Mouse (Mus musculus): ENCODE results near the gene 5430419D17Rik. TPM values are rescaled to one million over a fixed set of nuclear protein-coding genes. Genes with fewer than 3 reads are reported as not detected.

5430419D17Rik gene
- total and polyA plus RNA-seq, 3 experiments: not detected

GRCm38 (mm10) chr7:131337502-131338068 lies 163.4 kb downstream of the 5430419D17Rik start:
- H3K79me2 ChIP-seq (ENCODE audit: control insufficient read depth, insufficient read depth, low read length, poor library complexity): no peaks in the 10 kb centered on the region
- no peaks in the 10 kb centered on the region for H3K9me3 ChIP-seq (replicated peaks; ENCODE audit: insufficient read depth, low read length)
- no peak overlapping the region for H3K27ac ChIP-seq (ENCODE audit: control insufficient read depth, low read depth, low read length)
- no peak overlapping the region for H3K4me3 ChIP-seq (ENCODE audit: control insufficient read depth in 1 of 2, insufficient read depth in 1 of 2, low read depth in 2 of 2, low read length in 2 of 2)
- no peaks in the 10 kb centered on the region for H3K4me1 ChIP-seq (ENCODE audit: control insufficient read depth in 1 of 2, insufficient read depth in 2 of 2, low read length in 2 of 2)
- TF ChIP-seq HCFC1 (IDR thresholded peaks at IDR 0.05; ENCODE audit: low read depth, low read length): no peak
- TF ChIP-seq CHD2 (IDR thresholded peaks at IDR 0.05; ENCODE audit: low read length): no peak
- TF ChIP-seq ZNF384 (IDR thresholded peaks at IDR 0.05; ENCODE audit: low read depth, low read length): no peak
- TF ChIP-seq ZMIZ1 (IDR thresholded peaks at IDR 0.05; ENCODE audit: low read depth, low read length): no peak
- TF ChIP-seq MAZ (IDR thresholded peaks at IDR 0.05; ENCODE audit: low read depth, low read length): no peak
- no peak for TF ChIP-seq KAT2A (conservative IDR thresholded peaks at IDR 0.05; ENCODE audit: low read depth, low read length)
- TF ChIP-seq EP300 (IDR thresholded peaks at IDR 0.05; ENCODE audit: low read depth in 1 of 2, low read length in 2 of 2): no peak
- TF ChIP-seq USF2 (IDR thresholded peaks at IDR 0.05; ENCODE audit: borderline replicate concordance in 1 of 2, insufficient read depth in 1 of 2, low read depth in 1 of 2, low read length in 2 of 2): no peak
- TF ChIP-seq MXI1 (IDR thresholded peaks at IDR 0.05; ENCODE audit: low read depth, low read length): no peak
- TF ChIP-seq CTCF (IDR thresholded peaks at IDR 0.05 in 2 of 3, conservative IDR thresholded peaks at IDR 0.05 in 1 of 3; ENCODE audit: control insufficient read depth in 1 of 3, insufficient read depth in 1 of 3, low read depth in 2 of 3, low read length in 3 of 3, poor library complexity in 1 of 3, severe bottlenecking in 1 of 3): no peak
- TF ChIP-seq MAX (IDR thresholded peaks at IDR 0.05; ENCODE audit: low read length): no peak
- TF ChIP-seq POLR2A (IDR thresholded peaks at IDR 0.05; ENCODE audit: control insufficient read depth in 1 of 2, insufficient read depth in 1 of 2, low read depth in 1 of 2, low read length in 2 of 2, poor library complexity in 1 of 2): no peak
- TF ChIP-seq SIN3A (IDR thresholded peaks at IDR 0.05; ENCODE audit: low read length): no peak
- no peak for TF ChIP-seq POLR2AphosphoS5 (IDR thresholded peaks at IDR 0.05; ENCODE audit: borderline replicate concordance, low read depth, low read length)
- no peak for TF ChIP-seq ZC3H11A (IDR thresholded peaks at IDR 0.05; ENCODE audit: low read depth, low read length)
- no peak for TF ChIP-seq MAFK (IDR thresholded peaks at IDR 0.05; ENCODE audit: borderline replicate concordance, low read depth, low read length)
- TF ChIP-seq MYB (IDR thresholded peaks at IDR 0.05; ENCODE audit: low read depth, low read length): no peak
- peaks cover 0 to 9% of the 10 kb centered on the region in 2 experiments; a peak in 2 of 4 replicates for H3K36me3 ChIP-seq (ENCODE audit: control insufficient read depth in 1 of 2, insufficient read depth in 2 of 2, low read length in 2 of 2)
- H3K27me3 ChIP-seq (ENCODE audit: control insufficient read depth in 1 of 2, insufficient read depth in 2 of 2, low read length in 2 of 2): no peaks in the 10 kb centered on the region
- H3K9ac ChIP-seq (ENCODE audit: control insufficient read depth, low read depth, low read length, poor library complexity, severe bottlenecking): no peak overlapping the region
- no peak for DNase-seq (ENCODE audit: low read depth, low spot score)

DNA sequence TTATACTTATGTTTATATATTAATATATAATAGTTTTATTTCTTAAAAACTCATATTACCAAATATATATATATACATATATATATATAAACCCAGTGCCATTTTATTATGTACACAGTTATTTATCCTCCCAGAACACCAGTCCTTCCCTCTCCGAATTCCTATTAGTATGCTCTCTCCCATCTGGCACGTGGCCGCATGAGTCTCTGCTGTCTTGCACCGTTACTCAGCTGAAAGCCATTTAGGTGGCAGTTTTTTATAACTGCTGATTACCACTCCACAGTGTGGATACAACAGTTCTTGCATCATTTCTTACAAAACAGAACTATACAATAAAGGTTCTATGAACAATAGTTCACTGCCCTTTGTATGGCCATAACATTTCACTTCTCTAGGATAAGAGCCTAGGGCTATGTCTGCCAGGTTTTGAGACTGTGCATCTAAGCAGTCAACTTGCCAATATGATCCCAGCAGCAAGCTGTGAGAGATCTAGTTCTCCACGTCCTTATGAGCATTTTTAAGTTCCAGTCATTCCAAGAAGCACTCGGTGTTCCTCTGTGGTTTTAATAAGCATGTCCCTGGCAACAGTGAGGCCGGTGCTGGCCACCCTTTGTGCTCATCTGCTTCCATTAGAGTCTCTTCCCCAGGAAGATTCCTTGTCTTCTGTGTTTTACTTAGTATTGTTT lies 171.8 kb downstream of the 5430419D17Rik start:
- H3K36me3 ChIP-seq (ENCODE audit: control insufficient read depth in 1 of 2, insufficient read depth in 2 of 2, low read length in 2 of 2): peaks cover 0 to 20% of the 10 kb centered on the region in 2 experiments; a peak in 2 of 4 replicates
- no peaks in the 10 kb centered on the region for H3K79me2 ChIP-seq (ENCODE audit: control insufficient read depth, insufficient read depth, low read length, poor library complexity)
- H3K27me3 ChIP-seq (ENCODE audit: control insufficient read depth in 1 of 2, insufficient read depth in 2 of 2, low read length in 2 of 2): no peaks in the 10 kb centered on the region
- no peak overlapping the region for H3K9ac ChIP-seq (ENCODE audit: control insufficient read depth, low read depth, low read length, poor library complexity, severe bottlenecking)
- no peak overlapping the region for H3K27ac ChIP-seq (ENCODE audit: control insufficient read depth, low read depth, low read length)
- no peak overlapping the region for H3K4me3 ChIP-seq (ENCODE audit: control insufficient read depth in 1 of 2, insufficient read depth in 1 of 2, low read depth in 2 of 2, low read length in 2 of 2)
- no peaks in the 10 kb centered on the region for H3K9me3 ChIP-seq (replicated peaks; ENCODE audit: insufficient read depth, low read length)
- H3K4me1 ChIP-seq (ENCODE audit: control insufficient read depth in 1 of 2, insufficient read depth in 2 of 2, low read length in 2 of 2): no peaks in the 10 kb centered on the region
- no peak for DNase-seq (ENCODE audit: low read depth, low spot score)
- no peak for TF ChIP-seq GATA1 (IDR thresholded peaks at IDR 0.05; ENCODE audit: low read depth, low read length)
- TF ChIP-seq MYB (IDR thresholded peaks at IDR 0.05; ENCODE audit: low read depth, low read length): no peak
- no peak for TF ChIP-seq NELFE (IDR thresholded peaks at IDR 0.05; ENCODE audit: low read depth, low read length)
- TF ChIP-seq USF1 (IDR thresholded peaks at IDR 0.05; ENCODE audit: low read depth, low read length): no peak
- no peak for TF ChIP-seq TCF12 (IDR thresholded peaks at IDR 0.05; ENCODE audit: low read depth, low read length)
- no peak for TF ChIP-seq JUND (IDR thresholded peaks at IDR 0.05; ENCODE audit: low read depth, low read length)
- TF ChIP-seq RCOR1 (IDR thresholded peaks at IDR 0.05; ENCODE audit: low read depth, low read length): no peak
- no peak for TF ChIP-seq GABPA (IDR thresholded peaks at IDR 0.05; ENCODE audit: low read depth, low read length)
- TF ChIP-seq MAZ (IDR thresholded peaks at IDR 0.05; ENCODE audit: low read depth, low read length): no peak
- no peak for TF ChIP-seq ZMIZ1 (IDR thresholded peaks at IDR 0.05; ENCODE audit: low read depth, low read length)
- no peak for TF ChIP-seq BHLHE40 (IDR thresholded peaks at IDR 0.05; ENCODE audit: borderline replicate concordance, low read depth, low read length)

All from MEL (cell line).